Mouse (Mus musculus) intestine, embryonic 14.5 days (tissue): Measurements from ENCODE around the gene Utp11. TPM values are rescaled to one million over a fixed set of nuclear protein-coding genes. Genes with fewer than 3 reads are reported as not detected.

Experiments used
- ATAC-seq: fragments of 200-750 bp; cut with Nextera tagmentation; replicated peaks from 2 replicates; pipeline ENCODE4 v1.8.0; 2017; ENCODE audit warnings: low read depth, moderate number of reproducible peaks, moderate TSS enrichment, moderate library complexity; ENCODE audit not compliant: low FRiP score, low TSS enrichment
- DNase-seq: peaks from one replicate; pipeline ENCODE4 v3.0.0-alpha.2; 2018; ENCODE audit warnings: low spot score
- H3K27ac ChIP-seq: fragments of 300-500 bp; sonication (generic); 2 replicates; pipeline ENCODE4 v1.5.1; 2014; ENCODE audit warnings: low read depth, mild to moderate bottlenecking, control low read depth
- H3K27me3 ChIP-seq: fragments of 300-500 bp; sonication (generic); replicated peaks from 2 replicates; pipeline ENCODE4 v1.6.1; 2014; ENCODE audit warnings: low read length, control low read depth; ENCODE audit not compliant: control insufficient read depth, insufficient read depth
- H3K36me3 ChIP-seq: fragments of 300-500 bp; sonication (generic); 2 replicates; pipeline ENCODE4 v1.6.1; 2014; ENCODE audit warnings: low read length, control low read depth; ENCODE audit not compliant: control insufficient read depth, insufficient read depth
- H3K4me1 ChIP-seq: fragments of 300-500 bp; sonication (generic); replicated peaks from 2 replicates; pipeline ENCODE4 v1.6.1; 2014; ENCODE audit warnings: low read length, control low read depth, mixed read lengths; ENCODE audit not compliant: control insufficient read depth, insufficient read depth
- H3K4me2 ChIP-seq: fragments of 300-500 bp; sonication (generic); 2 replicates; pipeline ENCODE4 v1.6.1; 2014; ENCODE audit warnings: low read length
- H3K4me3 ChIP-seq: fragments of 300-500 bp; sonication (generic); 2 replicates; pipeline ENCODE4 v1.5.1; 2014; ENCODE audit warnings: low read depth, low read length, control low read depth, mixed read lengths
- H3K9ac ChIP-seq: fragments of 300-500 bp; sonication (generic); 2 replicates; pipeline ENCODE4 v1.6.1; 2014; ENCODE audit warnings: mild to moderate bottlenecking, low read length
- H3K9me3 ChIP-seq: fragments of 300-500 bp; sonication (generic); 2 replicates; pipeline ENCODE4 v1.6.1; 2016; ENCODE audit warnings: low read length, control low read depth; ENCODE audit not compliant: control insufficient read depth
- WGBS: fragments of 180-500 bp; shearing (Covaris S2); extraction: QIAGEN DNeasy Blood & Tissue Kit; methylation state at CpG from one replicate; pipeline ENCODE4 v1.1.7; 2014; 5-methylcytosine and 5-hydroxymethylcytosine counted together
- polyA plus RNA-seq: library from polyadenylated mRNA; unstranded; fragments of >200 nt; fragmentation: Nextera tagmentation; extraction: Ambion mirVana; gene quantifications from 2 replicates; pipeline ENCODE4 v1.2.1, GENCODE M21; 2014

The Utp11 gene
- polyA plus RNA-seq, 1 experiment from 2014 or later: 57.6 TPM

- Histone ChIP-seq H3K36me3 (no peaks in the 10 kb centered on the region), H3K27me3 (peaks cover 95% of the 10 kb centered on the region), H3K27ac (no peak overlapping the region), H3K4me3 (peak overlapping the region; percentile 62), H3K4me1 (peaks cover 14% of the 10 kb centered on the region), H3K9ac (no peak overlapping the region), H3K4me2 (peak overlapping the region; percentile 96), H3K9me3 (no peaks in the 10 kb centered on the region)
- under 1% methylated on average over 39 of the region's 39 CpGs for WGBS
- DNase-seq: peak; percentile 80
- no peak for ATAC-seq
These were observed 35.0 kb downstream of the Utp11 start for GRCm38 (mm10) chr4:124658412-124658851.

GRCm38 (mm10) chr4:124657781-124658180 is 35.6 kb downstream of the Utp11 start:
- ATAC-seq (peak; percentile 29), DNase-seq (peak; percentile 69)
- peak overlapping the region; percentile 25; the same call in 1 of the 2 replicates for H3K9ac ChIP-seq
- peak overlapping the region; percentile 62 for H3K4me3 ChIP-seq
- H3K4me2 ChIP-seq: peak overlapping the region; percentile 96
- no peak overlapping the region for H3K27ac ChIP-seq
- H3K9me3 ChIP-seq: no peaks in the 10 kb centered on the region
- peaks cover 95% of the 10 kb centered on the region for H3K27me3 ChIP-seq
- no peaks in the 10 kb centered on the region for H3K36me3 ChIP-seq
- H3K4me1 ChIP-seq: peaks cover 17% of the 10 kb centered on the region
- under 1% methylated on average over 40 of the region's 61 CpGs for WGBS

- under 1% methylated on average over 87 of the region's 92 CpGs for WGBS
- Histone ChIP-seq H3K4me1 (peaks cover 17% of the 10 kb centered on the region), H3K4me3 (peak overlapping the region; percentile 62), H3K9ac (peak overlapping the region; percentile 29; the same call in 1 of the 2 replicates), H3K4me2 (peak overlapping the region; percentile 96), H3K27ac (no peak overlapping the region), H3K27me3 (peaks cover 92% of the 10 kb centered on the region), H3K36me3 (no peaks in the 10 kb centered on the region), H3K9me3 (no peaks in the 10 kb centered on the region)
- DNase-seq (peak; percentile 86), ATAC-seq (peak; percentile 90)
These were observed 36.3 kb downstream of the Utp11 start for GRCm38 (mm10) chr4:124656854-124657650.

GRCm38 (mm10) chr4:124656518-124656853 is 36.9 kb downstream of the Utp11 start, which contains the start of gene Pou3f1:
Gene Pou3f1 (plus strand): TSS chr4:124656807.
- WGBS: 1% methylated on average over 15 of the region's 15 CpGs
- no peak within 1 kb of the TSS for H3K27ac ChIP-seq
- peak within 1 kb of the TSS; percentile 96 for H3K4me2 ChIP-seq
- peak within 1 kb of the TSS; percentile 62 for H3K4me3 ChIP-seq
- H3K9ac ChIP-seq: peak within 1 kb of the TSS; percentile 29; the same call in 1 of the 2 replicates
- no peak for DNase-seq
- ATAC-seq: no peak
- H3K36me3 ChIP-seq: no peaks in the 10 kb centered on the region
- peaks cover 17% of the 10 kb centered on the region for H3K4me1 ChIP-seq
- no peaks in the 10 kb centered on the region for H3K9me3 ChIP-seq
- H3K27me3 ChIP-seq: peaks cover 87% of the 10 kb centered on the region

GRCm38 (mm10) chr4:124652886-124653285 is 40.5 kb downstream of the Utp11 start:
- Histone ChIP-seq H3K4me2 (no peak overlapping the region), H3K36me3 (no peaks in the 10 kb centered on the region), H3K27me3 (peaks cover 57% of the 10 kb centered on the region), H3K4me1 (peaks cover 11% of the 10 kb centered on the region), H3K27ac (no peak overlapping the region), H3K9ac (no peak overlapping the region), H3K9me3 (no peaks in the 10 kb centered on the region), H3K4me3 (no peak overlapping the region)
- WGBS: 3% methylated on average over 9 of the region's 9 CpGs
- DNase-seq: no peak
- ATAC-seq: no peak

- no peaks in the 10 kb centered on the region for H3K9me3 ChIP-seq
- no peak overlapping the region for H3K4me3 ChIP-seq
- H3K4me2 ChIP-seq: no peak overlapping the region
- DNase-seq (no peak), ATAC-seq (no peak)
- no peak overlapping the region for H3K27ac ChIP-seq
- peaks cover 12% of the 10 kb centered on the region; the same call in 1 of the 2 replicates for H3K27me3 ChIP-seq
- 32% methylated on average over 5 of the region's 5 CpGs for WGBS
- peaks cover 6% of the 10 kb centered on the region; the same call in 1 of the 2 replicates for H3K4me1 ChIP-seq
- H3K36me3 ChIP-seq: no peaks in the 10 kb centered on the region
- H3K9ac ChIP-seq: no peak overlapping the region
These were observed 45.5 kb downstream of the Utp11 start for GRCm38 (mm10) chr4:124647909-124648308.

- DNase-seq (no peak), ATAC-seq (peak; percentile 65)
- Histone ChIP-seq H3K9me3 (no peaks in the 10 kb centered on the region), H3K27ac (no peak overlapping the region), H3K9ac (no peak overlapping the region), H3K4me2 (peak overlapping the region; percentile 14), H3K4me3 (no peak overlapping the region), H3K36me3 (no peaks in the 10 kb centered on the region), H3K4me1 (peaks cover 5% of the 10 kb centered on the region; the same call in 1 of the 2 replicates), H3K27me3 (peaks cover 6% of the 10 kb centered on the region; the same call in 1 of the 2 replicates)
- WGBS: 12% methylated on average over 8 of the region's 8 CpGs
These were observed 46.8 kb downstream of the Utp11 start for GRCm38 (mm10) chr4:124646591-124646990.

- ATAC-seq (peak; percentile 70; the same call in 1 of the 2 replicates), DNase-seq (no peak)
- Histone ChIP-seq H3K4me2 (no peak overlapping the region), H3K27me3 (peaks cover 17% of the 10 kb centered on the region), H3K27ac (no peak overlapping the region), H3K4me3 (no peak overlapping the region), H3K36me3 (no peaks in the 10 kb centered on the region), H3K9me3 (no peaks in the 10 kb centered on the region), H3K4me1 (peaks cover 5% of the 10 kb centered on the region; the same call in 1 of the 2 replicates), H3K9ac (no peak overlapping the region)
- 10% methylated on average over 3 of the region's 3 CpGs for WGBS
These were observed 48.4 kb downstream of the Utp11 start for GRCm38 (mm10) chr4:124644974-124645433.
